Mouse (Mus musculus) neural tube, embryonic 14.5 days (tissue): Measurements from ENCODE around the gene Olfml2a. TPM values are rescaled to one million over a fixed set of nuclear protein-coding genes. Genes with fewer than 3 reads are reported as not detected.

Experiments used
- ATAC-seq: fragments of 200-750 bp; cut with Nextera tagmentation; 2 replicates; pipeline ENCODE4 v1.8.0; 2017; ENCODE audit warnings: low read depth, mild to moderate bottlenecking, moderate TSS enrichment, moderate library complexity
- H3K27ac ChIP-seq: fragments of 300-500 bp; sonication (generic); 2 replicates; pipeline ENCODE4 v1.5.1; 2014; ENCODE audit warnings: low read depth, mild to moderate bottlenecking, control low read depth, low read length, moderate library complexity, mixed read lengths
- H3K27me3 ChIP-seq: fragments of 300-500 bp; sonication (generic); 2 replicates; pipeline ENCODE4 v1.6.1; 2014; ENCODE audit warnings: low read length; ENCODE audit not compliant: control insufficient read depth, insufficient read depth
- H3K36me3 ChIP-seq: fragments of 300-500 bp; sonication (generic); 2 replicates; pipeline ENCODE4 v1.6.1; 2014; ENCODE audit warnings: low read length, mixed read lengths; ENCODE audit not compliant: control insufficient read depth, insufficient read depth
- H3K4me1 ChIP-seq: fragments of 300-500 bp; sonication (generic); 2 replicates; pipeline ENCODE4 v1.6.1; 2014; ENCODE audit warnings: low read length; ENCODE audit not compliant: control insufficient read depth, insufficient read depth
- H3K4me2 ChIP-seq: fragments of 300-500 bp; sonication (generic); 2 replicates; pipeline ENCODE4 v1.6.1; 2014; ENCODE audit warnings: mild to moderate bottlenecking, low read depth, low read length, control low read depth
- H3K4me3 ChIP-seq: fragments of 300-500 bp; sonication (generic); 2 replicates; pipeline ENCODE4 v1.5.1; 2014; ENCODE audit warnings: low read depth, low read length, control low read depth, mixed read lengths
- H3K9ac ChIP-seq: fragments of 300-500 bp; sonication (generic); replicated peaks from 2 replicates; pipeline ENCODE4 v1.6.1; 2014; ENCODE audit warnings: low read depth, mild to moderate bottlenecking, control low read depth, low read length, mixed read lengths
- H3K9me3 ChIP-seq: fragments of 300-500 bp; sonication (generic); 2 replicates; pipeline ENCODE4 v1.6.1; 2016; ENCODE audit warnings: low read length; ENCODE audit not compliant: control insufficient read depth
- WGBS: fragments of 180-500 bp; shearing (Covaris S2); extraction: QIAGEN DNeasy Blood & Tissue Kit; methylation state at CpG from one replicate; pipeline ENCODE4 v1.1.7; 2014; 5-methylcytosine and 5-hydroxymethylcytosine counted together
- polyA plus RNA-seq: library from polyadenylated mRNA; unstranded; fragments of >200 nt; fragmentation: Nextera tagmentation; extraction: Ambion mirVana; gene quantifications from 2 replicates; pipeline ENCODE4 v1.2.1, GENCODE M21; 2014

Gene Olfml2a
- polyA plus RNA-seq, 1 experiment from 2014 or later = 0.94 TPM

DNA sequence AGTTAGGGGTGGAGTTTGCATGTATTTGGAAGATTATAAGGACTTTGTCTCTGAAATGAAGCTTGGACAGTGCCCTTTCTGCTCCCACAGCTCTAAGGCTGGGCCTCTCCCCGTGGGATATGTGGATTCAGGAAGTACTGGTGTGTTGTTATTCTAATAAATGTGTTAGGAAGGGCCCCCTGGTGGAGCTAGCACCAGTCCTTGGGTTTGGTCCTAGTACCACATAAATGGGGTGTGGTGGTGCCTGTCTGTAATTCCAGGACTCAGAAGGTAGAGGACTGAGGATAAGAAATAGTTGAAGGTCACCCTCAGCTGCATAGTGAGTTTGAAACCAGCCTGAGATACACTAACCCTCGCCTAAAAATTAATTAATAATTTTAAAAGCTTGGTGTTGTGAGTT, 41.4 kb downstream of the Olfml2a start:
- 31% methylated on average over 2 of the region's 2 CpGs for WGBS
- Histone ChIP-seq H3K27me3 (no peaks in the 10 kb centered on the region), H3K27ac (no peak overlapping the region), H3K4me1 (no peaks in the 10 kb centered on the region), H3K36me3 (no peaks in the 10 kb centered on the region), H3K4me3 (no peak overlapping the region), H3K9ac (no peak overlapping the region), H3K4me2 (no peak overlapping the region), H3K9me3 (no peaks in the 10 kb centered on the region)
- no peak for ATAC-seq

GRCm38 (mm10) chr2:38973701-38974100, 41.9 kb downstream of the Olfml2a start:
- Histone ChIP-seq H3K9me3 (no peaks in the 10 kb centered on the region), H3K27me3 (no peaks in the 10 kb centered on the region), H3K4me1 (no peaks in the 10 kb centered on the region), H3K4me2 (no peak overlapping the region), H3K9ac (no peak overlapping the region), H3K4me3 (no peak overlapping the region), H3K27ac (no peak overlapping the region), H3K36me3 (no peaks in the 10 kb centered on the region)
- whole genome bisulfite sequencing = 87% methylated on average over 7 of the region's 7 CpGs
- no peak for ATAC-seq

DNA sequence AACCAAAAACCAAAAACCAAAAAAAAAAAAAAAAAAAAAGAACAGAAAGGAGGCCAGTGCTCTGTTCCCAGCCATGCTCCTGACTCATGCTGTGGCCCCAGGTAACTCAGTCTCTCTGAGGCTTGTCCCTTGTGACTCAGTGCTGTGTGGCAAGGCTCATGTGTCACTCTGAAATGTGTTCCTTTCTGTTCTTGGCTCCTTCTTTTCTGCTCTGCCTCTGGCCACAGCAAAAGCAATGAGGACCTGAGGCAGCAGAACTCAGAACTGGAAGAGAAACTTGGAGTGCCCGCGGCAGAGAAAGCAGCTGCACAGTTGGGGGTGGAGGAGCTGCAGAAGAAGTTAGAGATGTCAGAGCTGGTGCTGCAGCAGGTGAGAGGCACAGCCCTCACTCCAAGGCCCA, 42.4 kb downstream of the Olfml2a start:
- ATAC-seq = no peak
- Histone ChIP-seq H3K27me3 (no peaks in the 10 kb centered on the region), H3K4me2 (no peak overlapping the region), H3K36me3 (no peaks in the 10 kb centered on the region), H3K4me3 (no peak overlapping the region), H3K9ac (no peak overlapping the region), H3K27ac (no peak overlapping the region), H3K4me1 (no peaks in the 10 kb centered on the region), H3K9me3 (no peaks in the 10 kb centered on the region)
- 43% methylated on average over 2 of the region's 2 CpGs for WGBS

GRCm38 (mm10) chr2:38975181-38975580, 43.4 kb downstream of the Olfml2a start:
- H3K9me3 ChIP-seq = no peaks in the 10 kb centered on the region
- H3K36me3 ChIP-seq = no peaks in the 10 kb centered on the region
- H3K27ac ChIP-seq = no peak overlapping the region
- no peak overlapping the region for H3K9ac ChIP-seq
- WGBS = 80% methylated on average over 3 of the region's 3 CpGs
- no peak for ATAC-seq
- H3K4me1 ChIP-seq = no peaks in the 10 kb centered on the region
- no peaks in the 10 kb centered on the region for H3K27me3 ChIP-seq
- no peak overlapping the region for H3K4me2 ChIP-seq
- no peak overlapping the region for H3K4me3 ChIP-seq

DNA sequence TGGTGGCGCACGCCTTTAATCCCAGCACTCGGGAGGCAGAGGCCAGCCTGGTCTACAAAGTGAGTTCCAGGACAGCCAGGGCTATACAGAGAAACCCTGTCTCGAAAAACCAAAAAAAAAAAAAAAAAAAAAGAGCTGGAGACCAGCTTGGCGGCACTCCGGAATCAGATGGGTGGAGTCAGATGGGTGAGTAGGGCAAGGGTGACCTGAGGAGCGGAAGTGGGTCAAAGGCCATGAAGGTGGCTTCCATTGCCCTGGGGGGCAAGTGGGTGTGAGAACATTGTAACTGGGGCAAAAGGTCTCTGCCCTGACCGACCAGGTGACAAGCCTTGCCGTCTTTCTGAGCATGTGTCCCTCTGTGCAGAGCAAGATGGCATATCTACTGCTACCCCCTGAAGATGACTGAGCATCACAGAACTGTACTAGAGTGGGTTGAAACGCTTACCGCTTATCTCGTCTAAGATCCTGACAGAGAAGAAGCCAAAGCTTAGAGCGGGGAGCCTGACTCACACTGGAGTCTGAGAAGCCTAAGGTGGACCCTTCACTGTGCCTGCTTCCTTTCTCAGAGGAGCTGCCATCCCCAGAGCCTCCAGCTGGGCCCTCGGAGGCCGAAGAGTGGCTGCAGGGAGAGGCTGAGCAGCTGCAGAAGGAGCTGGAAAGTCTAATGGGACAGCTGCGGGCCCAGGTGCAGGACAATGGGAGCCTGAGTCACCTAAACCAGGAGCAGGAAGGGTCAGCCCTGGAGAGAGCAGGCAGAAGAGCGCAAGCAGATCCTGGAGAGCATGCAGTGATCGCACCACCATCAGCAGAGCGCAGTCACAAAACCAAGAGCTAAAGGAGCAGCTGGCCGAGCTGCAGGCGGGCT, 44.4 kb downstream of the Olfml2a start:
- 83% methylated on average over 21 of the region's 21 CpGs for WGBS
- Histone ChIP-seq H3K27ac (no peak overlapping the region), H3K4me1 (no peaks in the 10 kb centered on the region), H3K4me2 (no peak overlapping the region), H3K36me3 (no peaks in the 10 kb centered on the region), H3K27me3 (no peaks in the 10 kb centered on the region), H3K9ac (no peak overlapping the region), H3K9me3 (no peaks in the 10 kb centered on the region), H3K4me3 (no peak overlapping the region)
- ATAC-seq = no peak

DNA sequence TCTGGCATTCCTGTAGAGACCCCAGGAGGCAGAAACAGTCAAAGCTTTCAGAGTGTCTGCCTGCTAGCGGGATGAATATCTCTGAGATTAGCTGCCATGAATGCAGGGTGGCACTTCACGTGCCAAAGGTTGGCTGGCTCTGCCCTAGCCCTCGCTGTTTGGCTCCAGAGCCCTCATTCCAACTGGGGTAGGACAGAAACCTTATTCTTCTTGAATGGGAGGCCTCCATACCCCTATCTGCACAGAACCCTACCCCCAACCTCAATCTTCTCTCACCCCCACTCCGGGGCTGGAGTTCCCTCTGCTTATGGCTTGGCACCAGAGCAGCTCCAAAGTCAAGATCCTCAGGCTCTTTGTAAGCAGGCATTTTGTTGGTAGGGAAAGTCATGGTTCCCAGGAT, 46.1 kb downstream of the Olfml2a start:
- no peaks in the 10 kb centered on the region for H3K9me3 ChIP-seq
- H3K4me1 ChIP-seq = no peaks in the 10 kb centered on the region
- no peak overlapping the region for H3K4me3 ChIP-seq
- H3K36me3 ChIP-seq = no peaks in the 10 kb centered on the region
- no peak overlapping the region for H3K9ac ChIP-seq
- no peak overlapping the region for H3K27ac ChIP-seq
- H3K4me2 ChIP-seq = no peak overlapping the region
- ATAC-seq = peak; percentile 28; the same call in 1 of the 2 replicates
- WGBS = 64% methylated on average over 4 of the region's 4 CpGs
- H3K27me3 ChIP-seq = no peaks in the 10 kb centered on the region

GRCm38 (mm10) chr2:38983456-38983855, 51.7 kb downstream of the Olfml2a start:
- Histone ChIP-seq H3K27ac (no peak overlapping the region), H3K36me3 (no peaks in the 10 kb centered on the region), H3K9ac (no peak overlapping the region), H3K4me3 (no peak overlapping the region), H3K9me3 (no peaks in the 10 kb centered on the region), H3K27me3 (no peaks in the 10 kb centered on the region), H3K4me1 (no peaks in the 10 kb centered on the region), H3K4me2 (no peak overlapping the region)
- WGBS = 91% methylated on average over 2 of the region's 2 CpGs
- no peak for ATAC-seq

DNA sequence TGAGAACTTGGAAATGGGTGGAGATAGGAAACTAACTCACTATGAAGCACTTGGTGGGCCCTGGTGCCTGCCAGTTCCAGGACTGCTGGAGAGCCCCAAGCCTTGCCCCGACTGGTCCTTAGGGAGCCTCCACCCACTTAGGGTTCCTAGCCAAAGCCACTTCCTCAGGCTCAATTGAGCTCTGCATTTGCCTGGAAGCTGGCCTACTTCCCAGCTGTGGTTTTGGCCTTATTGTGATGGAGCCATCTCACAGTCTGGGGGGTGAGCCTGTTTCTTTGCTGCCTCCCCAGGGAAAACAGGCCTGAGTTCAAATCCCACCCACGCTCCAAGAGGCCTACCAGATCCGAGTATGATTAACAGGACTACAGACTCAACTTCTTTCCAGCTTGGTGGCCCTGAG, 54.8 kb downstream of the Olfml2a start:
- H3K4me1 ChIP-seq = no peaks in the 10 kb centered on the region
- no peak overlapping the region for H3K9ac ChIP-seq
- H3K9me3 ChIP-seq = no peaks in the 10 kb centered on the region
- H3K27ac ChIP-seq = no peak overlapping the region
- whole genome bisulfite sequencing = 87% methylated on average over 3 of the region's 3 CpGs
- no peak overlapping the region for H3K4me2 ChIP-seq
- H3K4me3 ChIP-seq = no peak overlapping the region
- no peaks in the 10 kb centered on the region for H3K27me3 ChIP-seq
- H3K36me3 ChIP-seq = no peaks in the 10 kb centered on the region
- no peak for ATAC-seq

- no peak overlapping the region for H3K4me3 ChIP-seq
- H3K4me1 ChIP-seq = no peaks in the 10 kb centered on the region
- 73% methylated on average over 1 of the region's 1 CpGs for WGBS
- no peaks in the 10 kb centered on the region for H3K9me3 ChIP-seq
- ATAC-seq = no peak
- H3K27ac ChIP-seq = no peak overlapping the region
- no peak overlapping the region for H3K9ac ChIP-seq
- no peaks in the 10 kb centered on the region for H3K27me3 ChIP-seq
- no peaks in the 10 kb centered on the region for H3K36me3 ChIP-seq
- no peak overlapping the region for H3K4me2 ChIP-seq
Measured at GRCm38 (mm10) chr2:38987371-38987770, 55.6 kb downstream of the Olfml2a start.
